Mouse (Mus musculus) retina, embryonic 14.5 days (tissue): ENCODE results near the gene Fbxo10.
"Not testable (repeated sequence)": the region's sequence is repeated elsewhere in the genome, so short reads cannot be mapped to it uniquely, and the experiment has no call there.

Source experiments
- DNase-seq: peaks from one replicate; pipeline ENCODE4 v3.0.0-alpha.2; 2015; ENCODE audit warnings: low spot score

Gene Fbxo10

GRCm38 (mm10) chr4:45084021-45084894, at the start of gene Fbxo10:
Fbxo10 (minus strand) TSS chr4:45084604.
- DNase-seq, result peak; percentile 95

- DNase-seq, result no peak
Measured at GRCm38 (mm10) chr4:45131021-45131420, 46.6 kb upstream of the Fbxo10 start.

GRCm38 (mm10) chr4:45121311-45121710, 36.9 kb upstream of the Fbxo10 start:
- no peak for DNase-seq

- no peak for DNase-seq
Measured at GRCm38 (mm10) chr4:45108456-45109110, 24.2 kb upstream of the Fbxo10 start.

- DNase-seq, result peak; percentile 93
Measured at GRCm38 (mm10) chr4:45107601-45108277, 23.3 kb upstream of the Fbxo10 start, which contains the start of gene Tomm5. Tomm5 (minus strand) TSS chr4:45108114.

GRCm38 (mm10) chr4:45107066-45107465, 22.7 kb upstream of the Fbxo10 start:
- no peak for DNase-seq

GRCm38 (mm10) chr4:45106409-45106808, 22.0 kb upstream of the Fbxo10 start:
- no peak for DNase-seq

- peak; percentile 91 for DNase-seq
Measured at GRCm38 (mm10) chr4:45097198-45097872, 12.9 kb upstream of the Fbxo10 start.

- peak; percentile 27 for DNase-seq
Measured at GRCm38 (mm10) chr4:45084895-45085290, 489 bp upstream of the Fbxo10 start.

- peak; percentile 25 for DNase-seq
Measured at GRCm38 (mm10) chr4:45083487-45083886, 917 bp downstream of the Fbxo10 start.

- peak; percentile 36 for DNase-seq
Measured at GRCm38 (mm10) chr4:45082951-45083350, 1.5 kb downstream of the Fbxo10 start.

- DNase-seq, result not testable (repeated sequence)
Measured at GRCm38 (mm10) chr4:45081041-45081440, 3.4 kb downstream of the Fbxo10 start.

GRCm38 (mm10) chr4:45073544-45073943, 10.9 kb downstream of the Fbxo10 start:
- no peak for DNase-seq

- no peak for DNase-seq
Measured at GRCm38 (mm10) chr4:45072261-45072973, 12.0 kb downstream of the Fbxo10 start.

GRCm38 (mm10) chr4:45067742-45068141, 16.7 kb downstream of the Fbxo10 start:
- DNase-seq, result no peak

GRCm38 (mm10) chr4:45066036-45066730, 18.2 kb downstream of the Fbxo10 start:
- DNase-seq, result peak; percentile 69

GRCm38 (mm10) chr4:45064577-45064976, 19.8 kb downstream of the Fbxo10 start:
- no peak for DNase-seq

GRCm38 (mm10) chr4:45063836-45064235, 20.6 kb downstream of the Fbxo10 start:
- not testable (repeated sequence) for DNase-seq

GRCm38 (mm10) chr4:45055451-45055850, 29.0 kb downstream of the Fbxo10 start:
- no peak for DNase-seq

- peak; percentile 58 for DNase-seq
Measured at GRCm38 (mm10) chr4:45054862-45055261, 29.5 kb downstream of the Fbxo10 start.

- DNase-seq, result no peak
Measured at GRCm38 (mm10) chr4:45047956-45048355, 36.4 kb downstream of the Fbxo10 start.
